Mouse (Mus musculus) heart, embryonic 14.5 days (tissue): ENCODE results near the gene Susd5. TPM values are rescaled to one million over a fixed set of nuclear protein-coding genes. Genes with fewer than 3 reads are reported as not detected.
"Not testable (repeated sequence)": the region's sequence is repeated elsewhere in the genome, so short reads cannot be mapped to it uniquely, and the experiment has no call there.

Experiments used
- ATAC-seq: fragments of 200-750 bp; cut with Nextera tagmentation; 2 replicates; pipeline ENCODE4 v1.8.0; 2017; ENCODE audit warnings: low read depth, moderate TSS enrichment; ENCODE audit not compliant: insufficient number of reproducible peaks, insufficient read depth, low FRiP score
- H3K27ac ChIP-seq, 2 experiments: fragments of 200-500 bp in 1 of 2; fragments of 300-500 bp in 1 of 2; sonication (generic) in 1 of 2; replicated peaks in 1 of 2; 2 replicates each; pipeline ENCODE4 v1.5.1; 2012 to 2014; ENCODE audit warnings: low read depth in 2 of 2, low read length in 2 of 2, control low read depth in 1 of 2, mild to moderate bottlenecking in 1 of 2, mixed read lengths in 1 of 2; ENCODE audit not compliant: control insufficient read depth in 1 of 2, insufficient read depth in 1 of 2
- H3K27me3 ChIP-seq: fragments of 300-500 bp; sonication (generic); 2 replicates; pipeline ENCODE4 v1.6.1; 2014; ENCODE audit warnings: mild to moderate bottlenecking, low read length, control low read depth; ENCODE audit not compliant: control insufficient read depth, insufficient read depth
- H3K36me3 ChIP-seq: fragments of 300-500 bp; sonication (generic); 2 replicates; pipeline ENCODE4 v1.6.1; 2014; ENCODE audit warnings: mild to moderate bottlenecking, control low read depth, low read length, mixed read lengths; ENCODE audit not compliant: control insufficient read depth, insufficient read depth
- H3K4me1 ChIP-seq, 2 experiments: fragments of 200-500 bp in 1 of 2; fragments of 300-500 bp in 1 of 2; sonication (generic) in 1 of 2; 2 replicates each; pipeline ENCODE4 v1.6.1; 2012 to 2014; ENCODE audit warnings: low read length in 2 of 2, control low read depth in 1 of 2, mixed read lengths in 1 of 2; ENCODE audit not compliant: control insufficient read depth in 2 of 2, insufficient read depth in 2 of 2
- H3K4me2 ChIP-seq: fragments of 300-500 bp; sonication (generic); 2 replicates; pipeline ENCODE4 v1.6.1; 2014; ENCODE audit warnings: mild to moderate bottlenecking, low read length
- H3K4me3 ChIP-seq, 2 experiments: fragments of 200-500 bp in 1 of 2; fragments of 300-500 bp in 1 of 2; sonication (generic) in 1 of 2; 2 replicates each; pipeline ENCODE4 v1.5.1; 2012 to 2014; ENCODE audit warnings: low read length in 2 of 2, mild to moderate bottlenecking in 2 of 2, control low read depth in 1 of 2, low read depth in 1 of 2, moderate library complexity in 1 of 2; ENCODE audit not compliant: control insufficient read depth in 1 of 2, insufficient read depth in 1 of 2
- H3K9ac ChIP-seq: fragments of 300-500 bp; sonication (generic); 2 replicates; pipeline ENCODE4 v1.6.1; 2014; ENCODE audit warnings: mild to moderate bottlenecking, low read length
- H3K9me3 ChIP-seq: fragments of 300-500 bp; sonication (generic); 2 replicates; pipeline ENCODE4 v1.6.1; 2016; ENCODE audit warnings: low read length, control low read depth; ENCODE audit not compliant: control insufficient read depth
- WGBS: fragments of 180-500 bp; shearing (Covaris S2); extraction: QIAGEN DNeasy Blood & Tissue Kit; methylation state at CpG from one replicate; pipeline ENCODE4 v1.1.7; 2014; 5-methylcytosine and 5-hydroxymethylcytosine counted together
- polyA plus RNA-seq: library from polyadenylated mRNA; unstranded; fragments of >200 nt; fragmentation: Nextera tagmentation; extraction: Ambion mirVana; gene quantifications from 2 replicates; pipeline ENCODE4 v1.2.1, GENCODE M21; 2014

Susd5 gene
- polyA plus RNA-seq, 1 experiment from 2014 or later, result 0.34 TPM

GRCm38 (mm10) chr9:114069372-114069771 lies 12.4 kb downstream of the Susd5 start:
- no peak for ATAC-seq
- Histone ChIP-seq H3K27me3 (no peaks in the 10 kb centered on the region; the same call in 1 of the 2 replicates), H3K9me3 (no peaks in the 10 kb centered on the region), H3K27ac (no peak overlapping the region), H3K9ac (no peak overlapping the region), H3K4me1 (no peaks in the 10 kb centered on the region), H3K4me2 (no peak overlapping the region), H3K36me3 (no peaks in the 10 kb centered on the region), H3K4me3 (no peak overlapping the region)
- WGBS, result 54% methylated on average over 6 of the region's 6 CpGs

GRCm38 (mm10) chr9:114073681-114074080 lies 16.7 kb downstream of the Susd5 start:
- no peak overlapping the region for H3K27ac ChIP-seq
- H3K27me3 ChIP-seq, result no peaks in the 10 kb centered on the region; the same call in 1 of the 2 replicates
- no peaks in the 10 kb centered on the region for H3K9me3 ChIP-seq
- no peak overlapping the region for H3K4me3 ChIP-seq
- 74% methylated on average over 19 of the region's 19 CpGs for WGBS
- H3K4me1 ChIP-seq, result no peaks in the 10 kb centered on the region
- no peak overlapping the region for H3K9ac ChIP-seq
- H3K36me3 ChIP-seq, result no peaks in the 10 kb centered on the region
- H3K4me2 ChIP-seq, result no peak overlapping the region
- no peak for ATAC-seq

- no peaks in the 10 kb centered on the region for H3K4me1 ChIP-seq
- H3K36me3 ChIP-seq, result no peaks in the 10 kb centered on the region
- H3K4me3 ChIP-seq, result no peak overlapping the region
- WGBS, result 73% methylated on average over 3 of the region's 3 CpGs
- no peaks in the 10 kb centered on the region for H3K9me3 ChIP-seq
- ATAC-seq, result no peak
- no peaks in the 10 kb centered on the region for H3K27me3 ChIP-seq
- no peak overlapping the region for H3K27ac ChIP-seq
- H3K4me2 ChIP-seq, result no peak overlapping the region
- H3K9ac ChIP-seq, result no peak overlapping the region
These were observed 29.5 kb downstream of the Susd5 start for GRCm38 (mm10) chr9:114086422-114086821.

- no peaks in the 10 kb centered on the region for H3K36me3 ChIP-seq
- no peaks in the 10 kb centered on the region for H3K9me3 ChIP-seq
- ATAC-seq, result no peak
- H3K4me2 ChIP-seq, result no peak overlapping the region
- H3K9ac ChIP-seq, result no peak overlapping the region
- no peak overlapping the region for H3K27ac ChIP-seq
- no peaks in the 10 kb centered on the region for H3K27me3 ChIP-seq
- H3K4me3 ChIP-seq, result no peak overlapping the region
- no peaks in the 10 kb centered on the region for H3K4me1 ChIP-seq
- WGBS, result 70% methylated on average over 11 of the region's 11 CpGs
These were observed 30.3 kb downstream of the Susd5 start for GRCm38 (mm10) chr9:114087106-114087815.

- not testable (repeated sequence) for H3K36me3 ChIP-seq, H3K27me3 ChIP-seq, H3K27ac ChIP-seq, H3K9me3 ChIP-seq, H3K9ac ChIP-seq, ATAC-seq, H3K4me1 ChIP-seq, H3K4me2 ChIP-seq, H3K4me3 ChIP-seq
- WGBS, result 90% methylated on average over 6 of the region's 6 CpGs
These were observed 31.9 kb downstream of the Susd5 start for GRCm38 (mm10) chr9:114088885-114089284.

- H3K27me3 ChIP-seq, H3K4me1 ChIP-seq, H3K27ac ChIP-seq, H3K4me3 ChIP-seq, H3K9ac ChIP-seq, ATAC-seq, H3K4me2 ChIP-seq, H3K9me3 ChIP-seq, H3K36me3 ChIP-seq: not testable (repeated sequence)
- WGBS, result 19% methylated on average over 9 of the region's 9 CpGs
These were observed 35.2 kb downstream of the Susd5 start for GRCm38 (mm10) chr9:114092188-114092587.

- Histone ChIP-seq H3K36me3 (no peaks in the 10 kb centered on the region), H3K9me3 (no peaks in the 10 kb centered on the region), H3K27ac (no peak overlapping the region), H3K4me1 (no peaks in the 10 kb centered on the region), H3K9ac (no peak overlapping the region), H3K27me3 (no peaks in the 10 kb centered on the region), H3K4me3 (no peak overlapping the region), H3K4me2 (no peak overlapping the region)
- ATAC-seq, result no peak
- 75% methylated on average over 2 of the region's 2 CpGs for WGBS
These were observed 37.9 kb downstream of the Susd5 start for GRCm38 (mm10) chr9:114094854-114095253.

GRCm38 (mm10) chr9:114098716-114099302 lies 41.9 kb downstream of the Susd5 start:
- no peaks in the 10 kb centered on the region for H3K36me3 ChIP-seq
- no peak overlapping the region for H3K4me3 ChIP-seq
- H3K27ac ChIP-seq, result no peak overlapping the region
- no peak overlapping the region for H3K4me2 ChIP-seq
- no peaks in the 10 kb centered on the region; a peak in 1 of 4 replicates for H3K4me1 ChIP-seq
- ATAC-seq, result no peak
- no peaks in the 10 kb centered on the region for H3K27me3 ChIP-seq
- WGBS, result 48% methylated on average over 9 of the region's 9 CpGs
- no peak overlapping the region for H3K9ac ChIP-seq
- no peaks in the 10 kb centered on the region for H3K9me3 ChIP-seq
